Mouse (Mus musculus): ENCODE measurements around the gene Jak1. TPM values are rescaled to one million over a fixed set of nuclear protein-coding genes. Genes with fewer than 3 reads are reported as not detected.
A peak's percentile ranks its signal among the peaks of the same experiment; 100 is the strongest.

Gene Jak1
- polyA plus RNA-seq, 1 experiment from 2014 or later = 46.3 TPM

GRCm38 (mm10) chr4:101254015-101254414 is 11.1 kb downstream of the Jak1 start:
- WGBS = 80% methylated on average over 7 of the region's 7 CpGs
- Histone ChIP-seq H3K4me2 (replicated peaks; ENCODE audit: low read depth) (no peak overlapping the region), H3K9me3 (ENCODE audit: control insufficient read depth) (no peaks in the 10 kb centered on the region), H3K36me3 (ENCODE audit: control insufficient read depth, insufficient read depth) (no peaks in the 10 kb centered on the region), H3K27me3 (replicated peaks; ENCODE audit: control insufficient read depth, insufficient read depth, low read length) (no peaks in the 10 kb centered on the region), H3K27ac (ENCODE audit: low read depth, low read length) (no peak overlapping the region), H3K4me1 (replicated peaks; ENCODE audit: control insufficient read depth, insufficient read depth, low read length) (peaks cover 10% of the 10 kb centered on the region; the same call in 1 of the 2 replicates), H3K4me3 (ENCODE audit: low read depth, low read length) (no peak overlapping the region), H3K9ac (ENCODE audit: low read depth, low read length) (no peak overlapping the region)
- no peak for ATAC-seq
- no peak for TF ChIP-seq CTCF (IDR thresholded peaks at IDR 0.05; ENCODE audit: low read depth)

GRCm38 (mm10) chr4:101252781-101253622 is 12.1 kb downstream of the Jak1 start:
- Histone ChIP-seq H3K9me3 (ENCODE audit: control insufficient read depth) (no peaks in the 10 kb centered on the region), H3K9ac (ENCODE audit: low read depth, low read length) (no peak overlapping the region), H3K4me3 (ENCODE audit: low read depth, low read length) (no peak overlapping the region), H3K4me2 (replicated peaks; ENCODE audit: low read depth) (no peak overlapping the region), H3K27me3 (replicated peaks; ENCODE audit: control insufficient read depth, insufficient read depth, low read length) (no peaks in the 10 kb centered on the region), H3K27ac (ENCODE audit: low read depth, low read length) (no peak overlapping the region), H3K4me1 (replicated peaks; ENCODE audit: control insufficient read depth, insufficient read depth, low read length) (peaks cover 10% of the 10 kb centered on the region; the same call in 1 of the 2 replicates), H3K36me3 (ENCODE audit: control insufficient read depth, insufficient read depth) (no peaks in the 10 kb centered on the region)
- TF ChIP-seq CTCF (IDR thresholded peaks at IDR 0.05; ENCODE audit: low read depth) = no peak
- no peak for ATAC-seq
- 69% methylated on average over 13 of the region's 13 CpGs for WGBS

GRCm38 (mm10) chr4:101252016-101252415 is 13.1 kb downstream of the Jak1 start:
- ATAC-seq = no peak
- Histone ChIP-seq H3K27ac (ENCODE audit: low read depth, low read length) (no peak overlapping the region), H3K4me3 (ENCODE audit: low read depth, low read length) (no peak overlapping the region), H3K9me3 (ENCODE audit: control insufficient read depth) (no peaks in the 10 kb centered on the region), H3K9ac (ENCODE audit: low read depth, low read length) (no peak overlapping the region), H3K36me3 (ENCODE audit: control insufficient read depth, insufficient read depth) (no peaks in the 10 kb centered on the region), H3K27me3 (replicated peaks; ENCODE audit: control insufficient read depth, insufficient read depth, low read length) (no peaks in the 10 kb centered on the region), H3K4me1 (replicated peaks; ENCODE audit: control insufficient read depth, insufficient read depth, low read length) (peaks cover 10% of the 10 kb centered on the region; the same call in 1 of the 2 replicates), H3K4me2 (replicated peaks; ENCODE audit: low read depth) (no peak overlapping the region)
- TF ChIP-seq CTCF (IDR thresholded peaks at IDR 0.05; ENCODE audit: low read depth) = no peak

- H3K4me2 ChIP-seq (replicated peaks; ENCODE audit: low read depth) = no peak overlapping the region
- no peak overlapping the region for H3K9ac ChIP-seq (ENCODE audit: low read depth, low read length)
- H3K4me3 ChIP-seq (ENCODE audit: low read depth, low read length) = no peak overlapping the region
- no peak overlapping the region for H3K27ac ChIP-seq (ENCODE audit: low read depth, low read length)
- ATAC-seq = peak; percentile 72
- WGBS = 34% methylated on average over 5 of the region's 6 CpGs
- no peaks in the 10 kb centered on the region for H3K27me3 ChIP-seq (replicated peaks; ENCODE audit: control insufficient read depth, insufficient read depth, low read length)
- H3K9me3 ChIP-seq (ENCODE audit: control insufficient read depth) = no peaks in the 10 kb centered on the region
- no peak for TF ChIP-seq CTCF (IDR thresholded peaks at IDR 0.05; ENCODE audit: low read depth)
- no peaks in the 10 kb centered on the region for H3K36me3 ChIP-seq (ENCODE audit: control insufficient read depth, insufficient read depth)
- peaks cover 13% of the 10 kb centered on the region for H3K4me1 ChIP-seq (replicated peaks; ENCODE audit: control insufficient read depth, insufficient read depth, low read length)
Observed at GRCm38 (mm10) chr4:101249977-101250743, 14.9 kb downstream of the Jak1 start.

- Histone ChIP-seq H3K4me1 (replicated peaks; ENCODE audit: control insufficient read depth, insufficient read depth, low read length) (peaks cover 11% of the 10 kb centered on the region), H3K27ac (ENCODE audit: low read depth, low read length) (no peak overlapping the region), H3K4me2 (replicated peaks; ENCODE audit: low read depth) (no peak overlapping the region), H3K27me3 (replicated peaks; ENCODE audit: control insufficient read depth, insufficient read depth, low read length) (no peaks in the 10 kb centered on the region), H3K9ac (ENCODE audit: low read depth, low read length) (no peak overlapping the region), H3K9me3 (ENCODE audit: control insufficient read depth) (no peaks in the 10 kb centered on the region), H3K36me3 (ENCODE audit: control insufficient read depth, insufficient read depth) (no peaks in the 10 kb centered on the region), H3K4me3 (ENCODE audit: low read depth, low read length) (no peak overlapping the region)
- TF ChIP-seq CTCF (IDR thresholded peaks at IDR 0.05; ENCODE audit: low read depth) = no peak
- no peak for ATAC-seq
- WGBS = 31% methylated on average over 2 of the region's 2 CpGs
Observed at GRCm38 (mm10) chr4:101247355-101247754, 17.7 kb downstream of the Jak1 start.

GRCm38 (mm10) chr4:101246569-101246968 is 18.5 kb downstream of the Jak1 start:
- 69% methylated on average over 2 of the region's 2 CpGs for WGBS
- no peak for TF ChIP-seq CTCF (IDR thresholded peaks at IDR 0.05; ENCODE audit: low read depth)
- no peak for ATAC-seq

More at GRCm38 (mm10) chr4:101246569-101246968, 18.5 kb downstream of the Jak1 start:
- Histone ChIP-seq H3K27me3 (replicated peaks; ENCODE audit: control insufficient read depth, insufficient read depth, low read length) (no peaks in the 10 kb centered on the region), H3K9ac (ENCODE audit: low read depth, low read length) (no peak overlapping the region), H3K4me3 (ENCODE audit: low read depth, low read length) (no peak overlapping the region), H3K27ac (ENCODE audit: low read depth, low read length) (no peak overlapping the region), H3K9me3 (ENCODE audit: control insufficient read depth) (no peaks in the 10 kb centered on the region), H3K4me2 (replicated peaks; ENCODE audit: low read depth) (no peak overlapping the region), H3K36me3 (ENCODE audit: control insufficient read depth, insufficient read depth) (no peaks in the 10 kb centered on the region), H3K4me1 (replicated peaks; ENCODE audit: control insufficient read depth, insufficient read depth, low read length) (peaks cover 11% of the 10 kb centered on the region)

All from intestine, postnatal 0 days (tissue).